Mouse (Mus musculus): Measurements from ENCODE around the gene Gdf9. TPM values are rescaled to one million over a fixed set of nuclear protein-coding genes. Genes with fewer than 3 reads are reported as not detected.

Gene Gdf9
- polyA plus RNA-seq (2014; fragmentation: Illumina TruSeq; extraction: RNeasy Lipid Tissue Mini Kit (QIAGEN cat#74804); ENCODE audit: low read depth, low replicate concordance) = 1.1 TPM

GRCm38 (mm10) chr11:53430670-53431346 lies at the start of gene Gdf9, which contains the start of gene Uqcrq:
Gdf9 (plus strand) TSS chr11:53431023.
Uqcrq (minus strand) TSS chr11:53430831.

GRCm38 (mm10) chr11:53423036-53423435 lies 7.8 kb upstream of the Gdf9 start, which contains the start of gene Leap2:
Leap2 (minus strand) TSS chr11:53423170.

GRCm38 (mm10) chr11:53456474-53457371 lies 25.9 kb downstream of the Gdf9 start, which contains the start of the genes Gm10447 and Shroom1:
Gm10447 (minus strand) TSS chr11:53457110.
Shroom1 (plus strand) TSS chr11:53457205.

DNA sequence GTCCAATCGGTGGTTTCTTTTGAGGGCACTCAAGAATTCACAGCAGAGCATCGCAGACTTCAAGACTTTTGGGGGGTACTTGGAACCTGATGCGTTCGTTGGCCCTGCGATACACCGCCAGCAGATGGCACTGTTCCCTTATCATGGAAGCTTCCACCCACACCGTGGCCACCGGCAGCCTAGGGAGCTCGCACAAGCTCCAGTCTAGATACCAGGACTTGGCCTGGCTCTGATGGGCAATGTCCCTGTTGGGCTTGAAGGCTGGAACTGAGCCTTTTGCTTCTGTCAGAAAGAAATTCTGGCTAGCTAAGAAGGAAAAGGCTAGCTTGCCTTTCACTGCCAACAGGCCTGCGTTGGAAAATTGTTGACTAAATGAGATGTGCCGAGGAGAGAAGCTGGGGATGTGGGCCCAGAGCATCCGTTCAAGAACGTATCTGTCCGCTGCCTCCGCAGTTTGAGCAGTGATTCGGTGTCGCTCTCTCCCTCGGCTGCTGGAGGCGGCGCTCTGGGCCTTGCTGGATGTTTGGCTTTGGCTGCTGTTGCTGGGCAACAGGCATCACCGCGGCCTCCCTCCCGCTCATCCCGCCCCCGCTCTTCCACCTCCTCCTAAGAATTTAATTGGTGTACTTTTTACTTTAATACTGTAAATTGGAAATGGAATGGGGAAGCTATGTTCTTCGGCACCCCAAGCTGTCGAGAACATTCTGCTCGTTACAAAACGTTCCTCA lies 39.3 kb downstream of the Gdf9 start, which contains the start of gene Gm9837:
Gene Gm9837, minus strand, starts transcription at position 512 of the 728 bp plus-strand sequence.

GRCm38 (mm10) chr11:53479783-53480301 lies 49.0 kb downstream of the Gdf9 start, which contains the start of the genes Gm9945 and Sowaha:
Gm9945 (plus strand) TSS chr11:53480166.
Sowaha (minus strand) TSS chr11:53480274.

Other genes starting within 250 kb of the Gdf9 start
- 106 TPM for gene Hspa4, start 130.6 kb upstream of the Gdf9 start, polyA plus RNA-seq (2014; fragmentation: Illumina TruSeq; extraction: RNeasy Lipid Tissue Mini Kit (QIAGEN cat#74804); ENCODE audit: low read depth, low replicate concordance)
- 8.2 TPM for gene Zcchc10, start 106.3 kb upstream of the Gdf9 start, polyA plus RNA-seq (2014; fragmentation: Illumina TruSeq; extraction: RNeasy Lipid Tissue Mini Kit (QIAGEN cat#74804); ENCODE audit: low read depth, low replicate concordance)
- gene Aff4, start 80.2 kb upstream of the Gdf9 start, polyA plus RNA-seq (2014; fragmentation: Illumina TruSeq; extraction: RNeasy Lipid Tissue Mini Kit (QIAGEN cat#74804); ENCODE audit: low read depth, low replicate concordance) = 36.5 TPM
- not detected for gene Leap2, start 7.9 kb upstream of the Gdf9 start, polyA plus RNA-seq (2014; fragmentation: Illumina TruSeq; extraction: RNeasy Lipid Tissue Mini Kit (QIAGEN cat#74804); ENCODE audit: low read depth, low replicate concordance)
- 298 TPM for gene Uqcrq, start 192 bp upstream of the Gdf9 start, polyA plus RNA-seq (2014; fragmentation: Illumina TruSeq; extraction: RNeasy Lipid Tissue Mini Kit (QIAGEN cat#74804); ENCODE audit: low read depth, low replicate concordance)
- gene Gm10447, start 26.1 kb downstream of the Gdf9 start, polyA plus RNA-seq (2014; fragmentation: Illumina TruSeq; extraction: RNeasy Lipid Tissue Mini Kit (QIAGEN cat#74804); ENCODE audit: low read depth, low replicate concordance) = 1.2 TPM
- 7.7 TPM for gene Shroom1, start 26.2 kb downstream of the Gdf9 start, polyA plus RNA-seq (2014; fragmentation: Illumina TruSeq; extraction: RNeasy Lipid Tissue Mini Kit (QIAGEN cat#74804); ENCODE audit: low read depth, low replicate concordance)
- not detected for gene Gm9837, start 39.5 kb downstream of the Gdf9 start, polyA plus RNA-seq (2014; fragmentation: Illumina TruSeq; extraction: RNeasy Lipid Tissue Mini Kit (QIAGEN cat#74804); ENCODE audit: low read depth, low replicate concordance)
- not detected for gene Gm9945, start 49.1 kb downstream of the Gdf9 start, polyA plus RNA-seq (2014; fragmentation: Illumina TruSeq; extraction: RNeasy Lipid Tissue Mini Kit (QIAGEN cat#74804); ENCODE audit: low read depth, low replicate concordance)
- 0.25 TPM for gene Sowaha, start 49.3 kb downstream of the Gdf9 start, polyA plus RNA-seq (2014; fragmentation: Illumina TruSeq; extraction: RNeasy Lipid Tissue Mini Kit (QIAGEN cat#74804); ENCODE audit: low read depth, low replicate concordance)
- 31.8 TPM for gene Sept8, start 88.2 kb downstream of the Gdf9 start, polyA plus RNA-seq (2014; fragmentation: Illumina TruSeq; extraction: RNeasy Lipid Tissue Mini Kit (QIAGEN cat#74804); ENCODE audit: low read depth, low replicate concordance)
- gene Kif3a, start 136.4 kb downstream of the Gdf9 start, polyA plus RNA-seq (2014; fragmentation: Illumina TruSeq; extraction: RNeasy Lipid Tissue Mini Kit (QIAGEN cat#74804); ENCODE audit: low read depth, low replicate concordance) = 13.1 TPM
- gene Il4, start 187.6 kb downstream of the Gdf9 start, polyA plus RNA-seq (2014; fragmentation: Illumina TruSeq; extraction: RNeasy Lipid Tissue Mini Kit (QIAGEN cat#74804); ENCODE audit: low read depth, low replicate concordance) = not detected
- gene Il13, start 203.7 kb downstream of the Gdf9 start, polyA plus RNA-seq (2014; fragmentation: Illumina TruSeq; extraction: RNeasy Lipid Tissue Mini Kit (QIAGEN cat#74804); ENCODE audit: low read depth, low replicate concordance) = not detected